Mouse (Mus musculus): ENCODE measurements around the gene Itgam.

The Itgam gene

DNA sequence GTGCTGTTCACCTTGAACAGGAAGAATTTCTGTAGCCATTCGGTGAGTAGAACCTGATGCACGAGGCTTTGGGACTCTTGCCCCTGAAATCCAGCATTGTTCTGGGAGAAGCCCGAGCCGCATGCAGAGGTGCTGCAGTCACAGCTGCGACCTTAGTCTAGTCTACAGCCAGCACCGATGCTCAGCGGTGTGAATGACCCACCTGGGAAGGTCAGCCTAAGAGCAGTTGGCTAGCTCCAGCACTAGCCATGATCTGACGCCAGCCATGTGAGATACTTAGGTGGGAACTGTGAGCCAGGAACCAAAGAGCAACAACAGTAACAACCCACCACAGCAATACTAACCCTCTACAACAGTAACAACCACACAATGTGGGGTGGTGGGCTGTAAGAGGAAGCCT lies 4.6 kb upstream of the Itgam start:
- in situ Hi-C loops (cut with MboI, MseI), result no loop called here

DNA sequence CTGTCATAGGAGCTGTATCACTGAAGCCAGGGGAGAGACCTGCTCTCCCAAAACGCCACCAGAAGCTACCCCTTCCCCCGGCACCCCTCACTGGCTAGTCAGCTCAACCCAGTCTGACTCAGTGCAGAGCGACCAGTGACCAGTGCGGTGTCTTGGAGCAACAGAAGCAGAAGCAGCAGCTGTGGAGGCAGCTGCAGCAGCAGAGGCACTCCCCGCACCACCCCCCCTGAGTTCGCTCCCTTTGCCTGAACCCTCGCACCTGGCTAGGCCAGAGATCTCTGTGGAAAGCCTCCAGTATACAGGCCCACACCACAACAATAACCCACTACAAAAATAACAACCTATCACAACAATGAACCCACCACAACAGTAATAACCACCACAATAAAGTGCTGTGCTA lies 3.9 kb upstream of the Itgam start:
- in situ Hi-C loops (cut with MboI, MseI), result no loop called here

DNA sequence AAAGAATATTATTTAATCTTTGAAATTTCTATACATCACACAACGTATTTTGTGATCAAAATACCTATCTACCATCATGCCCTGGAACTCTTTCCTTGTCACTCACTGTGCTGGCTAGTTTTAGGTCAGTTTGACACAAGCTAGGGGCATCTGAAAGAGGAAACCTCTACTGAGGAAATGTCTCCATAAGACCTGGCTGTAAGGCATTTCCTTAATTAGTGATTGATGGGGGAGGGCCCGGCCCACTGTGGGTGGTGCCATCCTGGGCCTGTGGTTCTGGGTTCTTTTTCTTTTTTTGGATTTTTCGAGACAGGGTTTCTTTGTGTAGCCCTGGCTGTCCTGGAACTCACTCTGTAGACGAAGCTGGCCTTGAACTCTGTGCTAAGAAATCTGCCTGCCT lies 3.3 kb upstream of the Itgam start:
- in situ Hi-C loops (cut with MboI, MseI), result no loop called here

DNA sequence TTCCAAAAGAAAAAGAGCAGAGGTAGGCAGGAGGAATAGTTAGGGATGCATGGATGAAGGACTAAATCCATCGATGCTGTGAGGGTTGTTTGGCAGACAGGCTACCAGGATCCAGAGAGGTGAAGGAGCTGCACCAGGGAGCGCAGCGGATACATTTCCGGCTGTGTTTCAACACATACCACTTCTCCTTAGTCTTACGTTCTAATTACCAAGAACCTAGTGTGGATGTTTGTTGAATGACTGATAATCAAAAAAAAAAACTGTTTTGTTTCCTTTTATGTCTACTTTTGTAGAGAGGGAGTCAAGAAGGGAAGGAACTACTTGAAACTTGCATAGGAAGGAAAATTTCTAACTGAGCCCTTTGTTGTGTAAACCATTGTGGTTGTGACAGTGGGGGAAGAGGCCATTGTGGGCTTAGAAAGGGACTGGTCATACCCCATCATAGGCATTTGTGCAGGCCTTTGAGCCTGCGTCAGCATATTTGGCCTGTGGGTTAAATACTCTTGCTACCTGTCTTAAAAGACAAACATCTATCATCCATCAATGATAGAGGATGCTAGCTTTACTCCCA lies 856 bp downstream of the Itgam start:
- in situ Hi-C loops (cut with MboI, MseI), result no loop called here

DNA sequence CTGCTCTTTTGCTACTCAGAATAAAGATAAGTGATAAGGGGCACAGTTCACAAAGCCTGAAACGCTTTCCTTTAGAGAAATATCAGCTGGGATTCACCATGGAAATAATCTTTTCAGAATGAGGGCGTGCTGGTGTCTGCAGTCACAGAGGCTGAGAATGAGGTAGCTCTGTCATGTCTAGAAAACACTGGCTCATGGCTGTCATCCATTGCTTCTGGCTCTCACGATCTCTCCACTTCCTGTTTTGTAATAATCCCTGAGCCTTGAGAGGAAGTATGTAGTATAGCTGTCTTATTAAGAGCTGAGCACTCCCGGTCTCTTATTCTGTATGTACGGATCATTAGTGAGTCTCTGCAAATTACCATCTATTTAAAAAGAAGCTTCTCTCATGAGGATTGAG lies 3.1 kb downstream of the Itgam start:
- in situ Hi-C loops (cut with MboI, MseI), result no loop called here

DNA sequence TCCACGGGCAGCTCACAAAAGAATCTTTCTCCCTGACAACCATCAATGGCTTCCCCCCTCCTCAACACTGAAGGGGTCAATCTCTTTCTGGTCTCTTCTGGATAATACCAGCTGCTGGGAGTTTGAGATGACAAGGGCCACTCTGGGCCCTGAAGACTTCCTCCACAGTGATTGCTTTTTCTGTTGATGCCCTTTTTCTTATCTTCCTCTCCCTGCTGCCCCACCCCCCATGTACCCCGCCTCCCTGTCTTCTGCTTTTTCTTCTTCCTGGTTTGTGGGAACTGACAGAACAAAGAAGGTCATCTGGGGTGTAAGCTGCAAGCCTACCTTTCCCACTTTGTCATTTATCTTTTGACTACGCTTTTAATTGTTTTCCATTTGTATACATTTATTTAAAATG lies 5.4 kb downstream of the Itgam start:
- in situ Hi-C loops (cut with MboI, MseI), result no loop called here

DNA sequence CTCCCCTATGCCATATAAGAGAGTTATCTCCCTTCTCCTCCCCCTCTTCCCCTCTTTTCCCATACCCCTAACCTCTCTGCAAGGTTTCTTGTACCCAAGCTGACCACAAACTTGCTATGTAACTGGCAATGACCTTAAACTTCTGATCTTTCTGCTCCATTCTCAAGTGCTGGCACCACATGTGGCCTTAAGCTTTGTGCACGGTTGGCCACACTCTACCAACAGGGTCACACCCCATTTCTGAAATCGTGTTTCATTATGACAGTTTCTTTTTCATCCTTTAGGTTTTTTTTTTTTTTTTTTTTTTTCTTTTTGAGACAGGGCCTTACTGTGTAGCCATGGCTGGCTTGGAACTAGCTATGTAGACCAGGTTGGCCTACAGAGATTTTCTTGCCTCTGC lies 7.4 kb downstream of the Itgam start:
- in situ Hi-C loops (cut with MboI, MseI), result loop anchor here (5.0 kb wide), 1 partner anchor 58 kb away; no protein-coding TSS in a partner anchor

DNA sequence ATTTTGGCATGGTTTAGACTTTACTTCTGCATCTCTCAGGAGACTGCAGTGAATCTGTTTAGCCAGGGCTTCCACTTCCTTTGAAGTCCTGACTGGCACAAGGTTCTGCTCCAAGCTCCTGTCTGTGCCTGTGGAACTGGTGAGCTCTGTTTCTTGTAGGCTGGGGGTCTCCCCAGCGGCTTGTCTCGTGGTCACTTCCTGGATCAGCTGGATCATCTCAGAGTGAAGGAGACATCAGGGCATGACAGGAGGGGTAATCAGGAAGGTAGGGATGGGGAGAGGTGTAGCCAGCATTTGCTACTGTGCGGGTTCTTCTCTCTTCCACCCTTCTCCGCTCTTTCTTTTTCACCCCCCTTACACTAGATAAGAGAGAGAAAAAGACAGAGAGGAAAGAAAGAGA lies 9.4 kb downstream of the Itgam start:
- in situ Hi-C loops (cut with MboI, MseI), result loop anchor here (5.0 kb wide), 1 partner anchor 60 kb away; no protein-coding TSS in a partner anchor

DNA sequence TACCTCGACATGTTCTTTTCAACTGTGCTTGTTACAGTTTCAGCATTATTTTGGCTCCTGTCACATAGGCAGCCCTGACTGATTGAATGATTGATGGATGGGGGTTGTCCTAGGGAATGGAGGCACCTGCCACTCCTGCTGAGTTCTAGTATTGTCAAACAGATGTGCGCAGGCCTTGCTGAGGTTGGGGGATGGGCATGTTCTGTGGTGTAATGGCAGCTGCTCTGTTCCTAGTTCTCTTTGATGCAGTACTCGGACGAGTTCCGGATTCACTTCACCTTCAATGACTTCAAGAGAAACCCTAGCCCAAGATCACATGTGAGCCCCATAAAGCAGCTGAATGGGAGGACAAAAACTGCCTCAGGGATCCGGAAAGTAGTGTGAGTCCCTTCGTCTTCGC lies 17.6 kb downstream of the Itgam start:
- in situ Hi-C loops (cut with MboI, MseI), result no loop called here

DNA sequence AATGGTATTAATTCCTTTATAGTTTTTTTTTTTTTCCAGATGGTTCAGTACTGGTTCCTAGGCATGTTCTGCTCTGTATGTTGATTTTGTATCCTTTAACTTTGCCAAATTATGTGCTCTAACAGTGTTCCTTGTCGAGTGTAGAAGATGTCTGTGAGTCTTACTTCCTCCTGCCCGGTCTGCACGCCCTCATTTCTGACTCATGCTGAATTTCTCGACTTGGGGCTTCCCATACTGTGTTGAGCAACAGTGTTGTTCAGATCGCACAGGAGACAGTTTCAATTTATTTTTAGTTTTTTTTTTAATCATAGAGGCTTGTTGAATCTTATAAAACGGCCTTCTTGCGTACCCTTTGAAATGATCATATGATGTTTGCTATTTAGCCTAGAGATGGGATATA lies 26.7 kb downstream of the Itgam start:
- in situ Hi-C loops (cut with MboI, MseI), result no loop called here

DNA sequence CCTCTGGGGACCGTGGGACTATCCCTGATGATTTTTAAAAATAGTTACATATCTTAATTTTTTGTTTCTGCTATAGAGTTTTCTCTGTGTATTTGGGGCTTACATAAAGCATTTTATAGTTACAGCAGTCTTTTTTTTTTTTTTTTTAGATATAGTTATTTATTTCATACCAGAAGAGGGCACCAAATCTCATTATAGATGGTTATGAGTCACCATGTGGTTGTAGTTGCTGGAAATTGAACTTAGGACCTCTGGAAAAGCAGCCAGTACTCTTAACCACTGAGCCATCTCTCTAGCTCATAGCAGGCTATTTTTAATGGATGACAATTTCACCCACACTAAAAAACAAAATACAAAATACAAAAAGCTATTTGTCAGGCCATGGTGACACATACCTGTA lies 35.7 kb downstream of the Itgam start:
- in situ Hi-C loops (cut with MboI, MseI), result no loop called here

DNA sequence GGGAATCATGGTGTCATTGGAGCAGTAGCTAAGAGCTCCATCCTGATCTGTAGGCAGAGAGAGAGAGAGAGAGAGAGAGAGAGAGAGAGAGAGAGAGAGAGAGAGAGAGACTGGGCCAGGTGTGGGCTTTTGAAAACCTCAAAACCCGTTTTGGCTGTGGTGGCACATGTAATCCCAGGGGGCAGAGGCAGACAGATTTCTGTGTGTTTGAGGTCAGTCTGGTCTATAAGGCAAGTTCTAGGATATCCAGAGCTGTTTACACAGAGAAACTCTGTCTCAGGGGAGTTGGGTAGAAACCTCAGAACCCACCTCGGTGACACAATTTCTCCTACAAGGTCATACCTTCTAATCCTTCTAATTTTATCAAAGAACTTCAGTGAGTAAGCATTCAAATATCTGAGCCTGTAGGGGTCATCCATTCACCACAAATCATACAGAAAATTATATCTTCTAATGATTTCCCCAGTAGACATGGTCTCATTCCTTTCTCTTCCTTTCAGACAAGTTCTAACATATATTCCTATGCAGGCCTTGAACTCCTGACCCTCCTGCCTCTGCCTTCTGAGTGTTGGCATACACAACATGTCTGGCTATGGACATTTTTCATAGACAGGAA lies 38.4 kb downstream of the Itgam start:
- in situ Hi-C loops (cut with MboI, MseI), result loop anchor here (5.0 kb wide), 2 partner anchors 36 to 106 kb away; partner anchors contain the start of gene Cox6a2

DNA sequence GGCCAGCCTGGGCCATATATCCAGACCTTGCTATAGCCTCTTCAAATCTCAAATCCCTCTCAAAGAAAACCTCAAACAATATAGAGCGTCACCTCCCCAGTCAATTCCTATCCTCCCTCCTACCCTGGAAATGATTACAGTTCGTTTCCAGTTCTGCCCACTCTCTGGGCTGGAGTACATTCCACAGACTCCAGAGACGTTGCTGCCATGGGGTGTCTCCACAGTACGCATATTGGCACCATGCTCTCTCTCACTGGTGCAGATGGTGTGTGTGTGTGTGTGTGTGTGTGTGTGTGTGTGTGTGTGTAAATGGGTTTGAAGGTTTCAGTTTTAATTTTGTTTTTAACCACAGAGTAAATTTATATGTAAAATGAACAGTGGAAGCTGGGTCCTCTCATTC lies 42.8 kb downstream of the Itgam start:
- in situ Hi-C loops (cut with MboI, MseI), result no loop called here

DNA sequence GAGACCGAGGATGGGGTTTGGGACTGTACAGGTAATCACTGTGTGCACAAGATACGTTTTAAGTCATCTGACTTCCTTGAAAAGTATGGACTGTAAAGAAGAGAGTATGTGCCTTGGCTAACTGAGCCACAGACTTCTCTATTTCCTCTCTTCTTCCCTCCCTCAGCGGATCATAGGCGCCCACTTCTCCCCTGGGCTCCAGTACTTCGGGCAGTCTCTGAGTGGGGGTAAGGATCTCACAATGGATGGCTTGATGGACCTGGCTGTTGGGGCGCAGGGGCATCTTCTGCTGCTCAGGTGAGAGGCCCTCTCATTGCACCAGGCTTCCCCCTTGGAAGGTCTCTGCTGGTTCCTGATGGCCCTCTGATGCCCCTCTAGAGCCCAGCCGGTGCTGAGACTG lies 45.0 kb downstream of the Itgam start:
- in situ Hi-C loops (cut with MboI, MseI), result no loop called here

DNA sequence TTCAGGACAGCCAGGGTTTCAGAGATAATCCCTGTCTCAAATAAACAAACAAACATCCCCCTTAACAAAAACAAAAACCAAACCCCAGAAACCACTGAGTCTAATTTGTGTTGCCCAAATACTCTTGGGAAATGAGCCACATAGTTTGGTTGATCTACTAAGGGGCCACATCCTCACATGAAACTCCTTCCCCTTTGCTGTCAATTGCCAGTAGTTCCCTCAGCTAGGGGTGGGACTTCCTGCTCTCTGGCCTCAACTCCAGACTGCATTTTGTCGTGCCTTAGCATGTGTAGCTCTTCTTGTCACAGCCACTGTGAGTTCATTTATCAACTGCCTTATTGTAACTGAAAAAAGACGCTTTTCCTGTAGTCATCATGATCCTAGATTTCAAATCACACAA lies 47.9 kb downstream of the Itgam start:
- in situ Hi-C loops (cut with MboI, MseI), result no loop called here

DNA sequence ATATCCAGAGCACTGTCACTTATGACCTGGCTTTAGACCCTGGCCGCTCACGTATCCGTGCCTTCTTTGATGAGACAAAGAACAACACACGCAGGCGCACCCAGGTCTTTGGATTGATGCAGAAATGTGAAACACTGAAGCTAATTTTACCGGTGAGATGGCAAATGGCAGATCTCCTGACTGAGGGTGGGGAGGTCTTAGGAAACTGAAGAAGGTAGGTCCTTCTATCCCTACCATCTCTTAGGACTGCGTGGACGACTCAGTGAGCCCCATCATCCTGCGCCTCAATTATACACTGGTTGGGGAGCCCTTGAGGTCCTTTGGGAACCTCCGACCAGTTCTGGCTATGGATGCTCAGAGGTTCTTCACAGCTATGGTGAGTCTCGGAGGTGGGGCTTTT lies 49.7 kb downstream of the Itgam start:
- in situ Hi-C loops (cut with MboI, MseI), result no loop called here

DNA sequence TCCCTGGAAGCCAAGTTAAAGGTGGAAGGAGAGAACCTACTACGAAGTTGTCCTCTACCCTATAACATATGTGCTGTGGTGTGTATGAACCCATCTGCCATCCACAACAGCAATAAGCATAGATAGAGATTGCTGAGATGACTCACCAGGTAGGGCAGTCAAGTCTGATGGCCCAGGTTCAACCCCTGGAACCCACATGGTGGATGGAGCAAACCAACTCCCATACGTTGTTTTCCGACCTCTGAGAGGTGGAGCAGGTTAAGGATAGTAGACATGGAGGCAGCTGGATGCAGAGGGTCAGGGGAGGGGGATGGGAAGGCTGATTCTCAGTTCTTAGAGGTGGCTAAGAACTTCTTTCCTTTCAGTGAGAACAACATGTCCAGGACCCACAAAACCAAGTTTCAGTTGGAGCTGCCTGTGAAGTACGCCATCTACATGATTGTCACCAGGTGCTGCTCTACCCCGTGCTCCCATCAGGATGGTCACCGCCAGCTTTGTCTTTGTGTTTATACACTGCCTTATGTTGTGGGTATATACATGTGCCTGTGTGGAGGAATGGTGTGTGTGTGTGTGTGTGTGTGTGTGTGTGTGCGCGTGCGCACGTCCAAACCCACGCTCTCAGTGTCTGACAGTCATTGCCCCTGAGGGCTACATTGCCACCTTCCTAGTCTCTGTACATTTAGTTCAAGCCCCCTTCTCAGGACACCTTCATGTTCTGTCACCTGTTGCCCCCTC lies 52.1 kb downstream of the Itgam start:
- in situ Hi-C loops (cut with MboI, MseI), result no loop called here

DNA sequence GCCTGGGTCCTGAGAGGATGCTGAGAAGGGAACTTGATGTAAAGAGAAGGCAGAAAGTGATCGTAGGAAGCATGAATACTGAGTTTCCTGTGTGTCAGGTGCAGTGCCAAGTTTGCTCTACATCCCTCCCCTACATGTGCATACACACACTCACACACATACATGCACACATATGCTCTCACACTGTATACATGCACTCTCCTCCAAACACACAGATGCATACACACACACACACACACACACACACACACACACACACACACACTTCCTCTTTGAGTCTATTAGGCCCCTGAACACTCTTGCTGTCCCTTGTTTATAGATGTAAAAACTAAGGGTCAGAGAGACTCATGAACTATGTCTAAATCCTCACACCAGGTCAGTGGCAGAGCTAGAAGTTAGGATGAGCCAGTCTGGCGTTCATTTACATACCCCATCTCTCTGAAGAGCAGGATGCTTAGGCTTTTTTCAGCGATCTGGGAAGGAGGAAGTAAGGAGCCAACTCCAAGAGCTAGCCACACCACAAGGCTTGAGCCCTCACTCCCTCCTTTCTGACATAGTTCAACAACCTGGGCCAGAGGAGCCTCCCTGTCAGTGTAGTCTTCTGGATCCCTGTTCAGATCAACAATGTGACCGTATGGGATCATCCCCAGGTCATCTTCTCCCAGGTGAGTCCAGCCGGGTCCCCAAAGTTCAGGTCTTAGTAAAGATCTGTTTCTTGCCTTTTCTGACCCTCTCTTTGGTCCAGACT lies 52.9 kb downstream of the Itgam start:
- in situ Hi-C loops (cut with MboI, MseI), result no loop called here

DNA sequence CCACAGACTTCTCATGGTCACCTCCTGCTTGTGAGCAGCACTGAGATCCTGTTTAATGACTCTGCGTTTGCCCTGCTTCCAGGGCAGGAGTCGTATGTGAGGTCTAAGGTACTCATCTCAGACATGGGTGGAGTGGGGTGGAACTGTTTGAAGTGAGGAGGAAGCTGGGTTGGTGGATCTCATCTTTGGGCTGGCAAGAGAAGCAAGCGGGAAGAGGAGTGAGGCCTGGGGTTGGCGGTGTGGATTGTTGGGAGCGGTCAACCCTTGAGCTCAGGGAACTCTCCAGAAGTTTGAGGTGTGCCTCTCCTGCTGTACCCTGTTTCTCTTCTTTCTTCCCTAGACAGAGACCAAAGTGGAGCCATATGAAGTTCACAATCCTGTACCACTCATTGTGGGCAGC lies 54.0 kb downstream of the Itgam start:
- in situ Hi-C loops (cut with MboI, MseI), result no loop called here

DNA sequence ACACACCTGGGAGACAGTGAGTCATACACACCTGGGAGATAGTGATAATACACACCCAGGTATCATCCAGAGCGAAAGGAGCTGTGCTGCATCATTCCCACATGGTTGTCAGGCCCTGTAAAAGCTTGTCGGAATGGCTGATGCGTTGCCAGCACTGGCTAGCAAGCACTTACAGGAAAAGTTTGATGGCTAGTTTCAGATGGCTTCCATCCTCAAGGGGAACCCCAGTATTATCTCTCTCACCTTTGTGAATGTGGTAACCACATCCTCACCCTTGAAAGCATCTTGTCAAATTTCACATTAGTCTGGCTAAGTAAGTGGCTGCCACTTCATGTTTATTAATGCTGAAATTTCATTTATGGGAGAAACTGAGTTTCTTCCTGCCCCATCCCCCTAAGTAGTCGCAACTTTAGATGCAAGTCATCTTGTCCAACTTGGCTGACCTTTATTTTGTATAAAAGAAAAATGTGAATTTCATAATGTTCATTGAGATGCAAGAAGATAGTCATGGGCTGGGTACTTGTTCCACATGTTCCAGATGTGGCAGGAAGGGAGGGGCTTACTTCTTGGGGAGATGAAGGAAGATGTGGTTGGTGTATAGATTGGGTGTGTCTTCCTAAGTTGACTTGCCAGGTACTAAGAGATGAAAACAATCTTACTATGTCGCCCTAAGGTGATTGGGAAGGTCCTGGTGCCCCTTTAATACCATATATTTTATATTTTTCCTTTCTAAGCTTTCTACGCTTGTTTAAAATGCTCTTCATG lies 57.5 kb downstream of the Itgam start:
- in situ Hi-C loops (cut with MboI, MseI), result no loop called here
